Mouse (Mus musculus): ENCODE measurements around the gene Rhox4e. TPM values are rescaled to one million over a fixed set of nuclear protein-coding genes. Genes with fewer than 3 reads are reported as not detected.

The Rhox4e gene
- not detected in 4 replicates for total RNA-seq (2023)

DNA sequence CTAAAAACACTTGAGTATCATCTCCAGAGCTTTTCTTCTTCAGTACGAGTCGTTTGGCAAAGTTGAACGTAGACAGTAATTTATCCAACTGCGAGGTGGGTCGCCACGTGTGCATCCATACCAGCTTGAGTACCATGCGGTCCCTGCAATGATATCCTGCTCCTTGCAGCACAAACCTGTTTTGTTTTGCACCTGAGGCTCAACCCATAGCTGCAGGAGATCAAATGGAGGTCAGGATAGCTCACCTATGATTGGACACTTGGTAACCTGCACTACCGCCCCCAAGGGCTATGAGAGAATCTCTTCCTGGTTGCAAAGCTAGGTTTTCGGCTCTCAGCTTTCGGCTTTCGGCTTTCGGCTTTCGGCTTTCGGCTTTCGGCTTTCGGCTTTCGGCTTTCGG, at the start of gene Rhox4e:
Gene Rhox4e, plus strand, starts transcription at position 301 of the 400 bp plus-strand sequence.

DNA sequence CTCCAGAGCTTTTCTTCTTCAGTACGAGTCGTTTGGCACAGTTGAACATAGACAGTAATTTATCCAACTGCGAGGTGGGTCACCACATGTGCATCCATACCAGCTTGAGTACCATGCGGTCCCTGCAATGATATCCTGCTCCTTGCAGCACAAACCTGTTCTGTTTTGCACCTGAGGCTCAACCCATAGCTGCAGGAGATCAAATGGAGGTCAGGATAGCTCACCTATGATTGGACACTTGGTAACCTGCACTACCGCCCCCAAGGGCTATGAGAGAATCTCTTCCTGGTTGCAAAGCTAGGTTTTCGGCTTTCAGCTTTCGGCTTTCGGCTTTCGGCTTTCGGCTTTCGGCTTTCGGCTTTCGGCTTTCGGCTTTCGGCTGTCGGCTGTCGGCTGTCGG, 43.2 kb upstream of the Rhox4e start, which contains the start of gene Rhox4d:
Gene Rhox4d, plus strand, starts transcription at position 301 of the 400 bp plus-strand sequence.

DNA sequence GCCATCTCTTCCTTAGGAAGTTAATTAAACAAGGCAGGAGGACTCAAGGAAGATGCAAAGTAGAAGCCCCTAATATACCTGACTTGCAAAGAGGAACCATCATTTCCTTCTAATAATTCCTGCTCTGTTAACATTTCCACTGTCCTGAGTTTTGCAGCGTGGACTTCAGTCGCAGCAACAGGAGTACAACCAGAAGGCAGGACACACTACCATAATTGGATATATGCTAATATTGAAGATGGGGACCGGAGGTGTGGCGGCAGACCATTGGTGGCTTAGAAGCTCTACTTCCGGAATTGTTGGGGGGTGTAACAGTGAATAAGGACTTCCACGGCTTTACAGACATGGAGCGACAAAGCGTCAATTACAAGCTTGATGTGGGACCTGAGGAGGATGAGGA, 27.1 kb upstream of the Rhox4e start, which contains the start of gene Rhox2e:
Gene Rhox2e, plus strand, starts transcription at position 301 of the 400 bp plus-strand sequence.

DNA sequence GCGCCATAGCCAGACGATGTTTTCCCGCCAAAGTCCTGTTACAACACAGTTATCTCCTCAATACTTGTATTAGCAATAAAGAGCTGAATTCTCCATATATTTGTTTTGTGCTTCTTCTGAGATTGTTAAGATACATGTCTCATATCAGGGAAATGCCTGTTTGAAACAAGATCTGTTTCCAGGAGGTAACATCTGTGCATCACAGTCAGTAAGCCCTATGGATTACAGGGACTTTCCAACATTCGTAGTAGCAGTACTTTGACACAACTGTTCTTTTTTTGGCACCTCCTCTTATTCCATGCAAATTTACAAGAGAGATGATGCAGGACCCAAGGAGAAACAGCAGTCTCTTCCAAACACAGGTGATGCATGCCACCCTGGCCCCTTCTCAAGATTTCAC, 15.5 kb upstream of the Rhox4e start, which contains the start of gene Rhox3e:
Gene Rhox3e, plus strand, starts transcription at position 301 of the 400 bp plus-strand sequence.

DNA sequence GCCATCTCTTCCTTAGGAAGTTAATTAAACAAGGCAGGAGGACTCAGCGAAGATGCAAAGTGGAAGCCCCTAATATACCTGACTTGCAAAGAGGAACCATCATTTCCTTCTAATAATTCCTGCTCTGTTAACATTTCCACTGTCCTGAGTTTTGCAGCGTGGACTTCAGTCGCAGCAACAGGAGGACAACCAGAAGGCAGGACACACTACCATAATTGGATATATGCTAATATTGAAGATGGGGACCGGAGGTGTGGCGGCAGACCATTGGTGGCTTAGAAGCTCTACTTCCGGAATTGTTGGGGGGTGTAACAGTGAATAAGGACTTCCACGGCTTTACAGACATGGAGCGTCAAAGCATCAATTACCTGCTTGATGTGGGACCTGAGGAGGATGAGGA, 13.9 kb downstream of the Rhox4e start, which contains the start of gene Rhox2f:
Gene Rhox2f, plus strand, starts transcription at position 301 of the 400 bp plus-strand sequence.

DNA sequence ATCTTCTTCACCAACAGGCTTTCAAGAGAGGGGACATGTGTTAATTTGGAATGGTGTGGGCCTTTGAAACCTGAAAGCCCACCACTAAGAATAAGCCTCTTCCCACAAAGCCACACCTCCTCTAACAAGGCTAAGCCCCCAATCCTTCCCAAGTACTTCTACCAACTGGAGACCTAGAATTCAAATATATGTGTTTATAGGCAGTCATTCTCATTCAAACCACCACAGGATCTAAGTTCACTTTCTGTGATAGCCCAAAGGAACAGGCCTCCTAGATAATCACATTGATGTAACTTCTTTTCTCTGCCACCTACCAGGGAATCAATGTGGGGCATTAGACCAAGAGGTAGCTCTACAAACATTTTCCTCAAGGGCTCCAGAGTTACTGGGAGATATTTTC, 23.5 kb downstream of the Rhox4e start, which contains the start of gene Rhox3f:
Gene Rhox3f, plus strand, starts transcription at position 301 of the 400 bp plus-strand sequence.

DNA sequence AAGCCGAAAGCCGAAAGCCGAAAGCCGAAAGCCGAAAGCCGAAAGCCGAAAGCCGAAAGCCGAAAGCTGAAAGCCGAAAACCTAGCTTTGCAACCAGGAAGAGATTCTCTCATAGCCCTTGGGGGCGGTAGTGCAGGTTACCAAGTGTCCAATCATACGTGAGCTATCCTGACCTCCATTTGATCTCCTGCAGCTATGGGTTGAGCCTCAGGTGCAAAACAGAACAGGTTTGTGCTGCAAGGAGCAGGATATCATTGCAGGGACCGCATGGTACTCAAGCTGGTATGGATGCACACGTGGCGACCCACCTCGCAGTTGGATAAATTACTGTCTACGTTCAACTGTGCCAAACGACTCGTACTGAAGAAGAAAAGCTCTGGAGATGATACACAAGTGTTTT, 50.4 kb downstream of the Rhox4e start, which contains the start of gene Rhox4f:
Gene Rhox4f, minus strand, starts transcription at position 101 of the 400 bp plus-strand sequence.

Other genes starting within 250 kb of the Rhox4e start
- not detected in 4 replicates for gene Rhox3a2, start 177.4 kb upstream of the Rhox4e start, total RNA-seq (2023)
- gene Rhox4a2, start 166.6 kb upstream of the Rhox4e start, total RNA-seq (2023) = not detected in 4 replicates
- not detected in 4 replicates for gene Rhox2b, start 145.3 kb upstream of the Rhox4e start, total RNA-seq (2023)
- gene Rhox4b, start 124.9 kb upstream of the Rhox4e start, total RNA-seq (2023) = not detected in 4 replicates
- gene Rhox2c, start 103.7 kb upstream of the Rhox4e start, total RNA-seq (2023) = not detected in 4 replicates
- gene Rhox3c, start 98.8 kb upstream of the Rhox4e start, total RNA-seq (2023) = not detected in 4 replicates
- not detected in 4 replicates for gene Rhox4c, start 77.1 kb upstream of the Rhox4e start, total RNA-seq (2023)
- not detected in 4 replicates for gene Rhox2d, start 64.0 kb upstream of the Rhox4e start, total RNA-seq (2023)
- gene Rhox4d, start 43.1 kb upstream of the Rhox4e start, total RNA-seq (2023) = not detected in 4 replicates
- not detected in 4 replicates for gene Rhox2e, start 27.0 kb upstream of the Rhox4e start, total RNA-seq (2023)
- not detected in 4 replicates for gene Rhox3e, start 15.4 kb upstream of the Rhox4e start, total RNA-seq (2023)
- gene Rhox2f, start 14.0 kb downstream of the Rhox4e start, total RNA-seq (2023) = not detected in 4 replicates
- not detected in 4 replicates for gene Rhox3f, start 23.6 kb downstream of the Rhox4e start, total RNA-seq (2023)
- not detected in 4 replicates for gene Rhox4f, start 50.3 kb downstream of the Rhox4e start, total RNA-seq (2023)
- gene Rhox3g, start 71.2 kb downstream of the Rhox4e start, total RNA-seq (2023) = not detected in 4 replicates
- gene Rhox2g, start 86.1 kb downstream of the Rhox4e start, total RNA-seq (2023) = not detected in 4 replicates
- not detected in 4 replicates for gene Rhox4g, start 93.9 kb downstream of the Rhox4e start, total RNA-seq (2023)
- not detected in 4 replicates for gene Rhox3h, start 111.4 kb downstream of the Rhox4e start, total RNA-seq (2023)
- not detected in 4 replicates for gene Rhox2h, start 115.9 kb downstream of the Rhox4e start, total RNA-seq (2023)
- gene Rhox5, start 247.4 kb downstream of the Rhox4e start, total RNA-seq (2023) = not detected in 4 replicates

All from B cell, adult 62 days (primary cell).